Mouse (Mus musculus) megakaryocyte, embryonic 14.5 days (primary cell): Measurements from ENCODE around the gene Cacna1h.

Experiments
- FLI1 ChIP-seq: IDR thresholded peaks from 2 replicates; pipeline ENCODE4 v1.6.1; 2012; ENCODE audit warnings: low read length, inconsistent platforms, mixed read lengths
- GATA1 ChIP-seq: IDR thresholded peaks from 3 replicates; pipeline ENCODE4 v1.6.1; 2012; ENCODE audit warnings: mixed read lengths, low read length, inconsistent platforms, borderline replicate concordance

DNA sequence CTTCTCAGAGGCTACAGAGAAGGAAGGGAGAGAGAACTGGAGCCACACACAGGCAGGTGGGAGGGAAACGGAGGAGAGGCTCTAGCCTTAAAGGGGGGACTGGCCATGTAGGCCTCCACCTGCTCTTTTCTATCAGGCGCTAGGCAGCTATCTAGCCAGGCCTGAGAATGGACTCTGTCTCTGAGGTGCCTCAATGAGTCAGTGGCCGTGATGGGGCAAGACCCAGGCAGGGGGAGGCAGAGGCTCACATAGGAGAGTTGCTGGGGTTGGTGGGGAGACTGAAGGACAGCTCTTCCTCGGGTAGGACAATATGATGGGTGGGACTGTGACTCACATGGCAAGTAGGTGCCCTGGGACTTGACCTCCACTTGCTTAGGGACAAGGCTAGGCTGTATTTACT is 16.7 kb upstream of the Cacna1h start:
- TF ChIP-seq GATA1 (no peak), FLI1 (no peak)
